Mouse (Mus musculus) adrenal gland, adult 18-20 months (tissue): ENCODE data around the gene Tas2r136. TPM values are rescaled to one million over a fixed set of nuclear protein-coding genes. Genes with fewer than 3 reads are reported as not detected.

ENCODE experiments used
- DNase-seq, 2 experiments: peaks; one replicate each; pipeline ENCODE4 v3.0.0; 2021 to 2022; ENCODE audit warnings: low spot score in 2 of 2
- long read RNA-seq, 2 experiments: library from polyadenylated mRNA; stranded (forward); transcript quantifications; one replicate each; pipeline ENCODE4 v2.0.0; 2021
- total RNA-seq, 2 experiments: library from RNA; stranded (reverse); gene quantifications; 1 replicate in 1 of 2; 2 replicates in 1 of 2; pipeline ENCODE4 v1.2.3; 2021

The Tas2r136 gene
- not detected for total RNA-seq
- long read RNA-seq, experiment 1 = 0 reads
- long read RNA-seq, experiment 2 = 0 reads

- no peak for DNase-seq
Measured at GRCm38 (mm10) chr6:132778062-132778461, at the start of gene Tas2r136. TSS of gene Tas2r136 (minus strand) at chr6:132778162.

GRCm38 (mm10) chr6:132802518-132802917 lies 24.6 kb upstream of the Tas2r136 start, which contains the start of gene Tas2r117:
TSS of gene Tas2r117 (plus strand) at chr6:132802818.
- DNase-seq = no peak

- no peak for DNase-seq
Measured at GRCm38 (mm10) chr6:132795393-132795792, 17.4 kb upstream of the Tas2r136 start.

- DNase-seq = no peak
Measured at GRCm38 (mm10) chr6:132761831-132762230, 16.1 kb downstream of the Tas2r136 start, which contains the start of gene Tas2r102. TSS of gene Tas2r102 (plus strand) at chr6:132762131.

GRCm38 (mm10) chr6:132754430-132754829 lies 23.5 kb downstream of the Tas2r136 start, which contains the start of gene Tas2r124:
TSS of gene Tas2r124 (plus strand) at chr6:132754730.
- no peak for DNase-seq

GRCm38 (mm10) chr6:132750206-132750605 lies 27.8 kb downstream of the Tas2r136 start:
- peak in 1 of 2 experiments; percentile 1 for DNase-seq

GRCm38 (mm10) chr6:132737935-132738334 lies 40.0 kb downstream of the Tas2r136 start, which contains the start of gene Tas2r115:
TSS of gene Tas2r115 (minus strand) at chr6:132738035.
- no peak for DNase-seq

Other genes with a start within 250 kb of the Tas2r136 start
- gene Prh1, start 208.4 kb downstream of the Tas2r136 start, total RNA-seq = not detected
- not detected for gene Prp2, start 182.2 kb downstream of the Tas2r136 start, total RNA-seq
- not detected for gene A630073D07Rik, start 126.6 kb downstream of the Tas2r136 start, total RNA-seq
- gene Tas2r120, start 121.2 kb downstream of the Tas2r136 start, total RNA-seq = not detected
- gene Tas2r121, start 77.2 kb downstream of the Tas2r136 start, total RNA-seq = not detected
- not detected for gene Tas2r122, start 66.2 kb downstream of the Tas2r136 start, total RNA-seq
- not detected for gene Tas2r115, start 40.1 kb downstream of the Tas2r136 start, total RNA-seq
- gene Tas2r124, start 23.4 kb downstream of the Tas2r136 start, total RNA-seq = not detected
- gene Tas2r102, start 16.0 kb downstream of the Tas2r136 start, total RNA-seq = not detected
- not detected for gene Tas2r117, start 24.7 kb upstream of the Tas2r136 start, total RNA-seq
- not detected for gene Tas2r123, start 69.0 kb upstream of the Tas2r136 start, total RNA-seq
- not detected for gene Tas2r116, start 77.3 kb upstream of the Tas2r136 start, total RNA-seq
- gene Tas2r110, start 89.8 kb upstream of the Tas2r136 start, total RNA-seq = not detected
- not detected for gene Tas2r113, start 114.8 kb upstream of the Tas2r136 start, total RNA-seq
- not detected for gene Tas2r125, start 131.5 kb upstream of the Tas2r136 start, total RNA-seq
- not detected for gene Tas2r129, start 172.9 kb upstream of the Tas2r136 start, total RNA-seq
- not detected for gene Tas2r131, start 179.8 kb upstream of the Tas2r136 start, total RNA-seq
- gene Tas2r109, start 202.8 kb upstream of the Tas2r136 start, total RNA-seq = not detected